Mouse (Mus musculus) urinary bladder, postnatal 36 days (tissue): ENCODE data around the gene Gdi1.
A peak's percentile ranks its signal among the peaks of the same experiment; 100 is the strongest.
"Not testable (repeated sequence)": the region's sequence is repeated elsewhere in the genome, so short reads cannot be mapped to it uniquely, and the experiment has no call there.

Source experiments
- DNase-seq, 2 experiments: peaks; one replicate each; pipeline ENCODE4 v3.0.0; 2022; ENCODE audit warnings: low spot score in 2 of 2, mixed read lengths in 1 of 2

Gene Gdi1

GRCm38 (mm10) chrX:74329215-74329671 lies 24.4 kb downstream of the Gdi1 start:
- no peak for DNase-seq

GRCm38 (mm10) chrX:74330166-74330930 lies 25.6 kb downstream of the Gdi1 start:
- no peak for DNase-seq

GRCm38 (mm10) chrX:74352645-74353466 lies 48.1 kb downstream of the Gdi1 start:
- no peak for DNase-seq

- DNase-seq = peak; percentile 42 to 76
Measured at GRCm38 (mm10) chrX:74353467-74353770, 48.6 kb downstream of the Gdi1 start, which contains the start of gene Lage3. Gene Lage3 (minus strand): TSS chrX:74353618.

- not testable (repeated sequence) for DNase-seq
Measured at GRCm38 (mm10) chrX:74357069-74357468, 52.3 kb downstream of the Gdi1 start.

GRCm38 (mm10) chrX:74359171-74359570 lies 54.4 kb downstream of the Gdi1 start:
- DNase-seq = peak in 1 of 2 experiments; percentile 48
